Comparison of ENCODE assay signal across 9 mouse cellular contexts in genomic region chr11:98918231-98918630, GRCm38 (mm10). TPM values are rescaled to one million over a fixed set of nuclear protein-coding genes. Genes with fewer than 3 reads are reported as not detected.
DNase-seq lines count a peak whose midpoint lies in the region; ATAC-seq lines count a peak whose summit lies in the region.
"Had no signal": no experiment of that assay in that cellular context is flagged by ENCODE, and none has a peak within 500 bp of the region (broad histone marks: within the 10 kb centered on the region; RNA-seq: fewer than 3 reads in every experiment).

No protein-coding gene starts in this region.

- 33% methylated on average over 9 of the region's 9 CpGs for WGBS in liver, embryonic 15.5 days (ENCODE audit: insufficient replicate concordance)

- H3K27me3 ChIP-seq in liver, embryonic 15.5 days: no peaks in the 10 kb centered on the region

- DNase-seq in heart, adult 11 months: peak; percentile 98
- no peak for DNase-seq in heart, postnatal 25 days (ENCODE audit: low spot score)
- DNase-seq in CD4-positive helper T cell, adult 2 months (ENCODE audit: low read depth, low spot score): peak; percentile 39
- DNase-seq in gastrocnemius, postnatal 10 days: peak; percentile 34
- DNase-seq in layer of hippocampus, postnatal 10 days (ENCODE audit: low spot score in 2 of 2): no peak
- no peak for DNase-seq in retina, embryonic 14.5 days (ENCODE audit: low spot score)
- DNase-seq: midbrain, embryonic 14.5 days had no signal

- peak; percentile 29; the same call in 1 of the 2 replicates for ATAC-seq in liver, embryonic 15.5 days (ENCODE audit: insufficient read depth)
- ATAC-seq in frontal cortex, adult (ENCODE audit: low TSS enrichment): no peak

- intact Hi-C loops in heart, postnatal 25 days (cut with DNase I): loop anchor here (2.0 kb wide), 1 partner anchor 203 kb away; no protein-coding TSS in a partner anchor

- H3K27ac ChIP-seq in liver, embryonic 15.5 days (replicated peaks): peak overlapping the region; percentile 61; the same call in 1 of the 2 replicates

- H3K4me3 ChIP-seq in liver, embryonic 15.5 days (replicated peaks): no peak overlapping the region

- H3K9ac ChIP-seq in liver, embryonic 15.5 days: no peak overlapping the region

- peaks cover 50% of the 10 kb centered on the region for H3K4me1 ChIP-seq in liver, embryonic 15.5 days (replicated peaks)

- H3K9me3 ChIP-seq in liver, embryonic 15.5 days (replicated peaks): no peaks in the 10 kb centered on the region

- H3K36me3 ChIP-seq in liver, embryonic 15.5 days (replicated peaks): peaks cover 100% of the 10 kb centered on the region

- 0 out of 2 replicates have a peak overlapping the region, but pooled peaks have one; percentile 13 for H3K4me2 ChIP-seq in liver, embryonic 15.5 days

RNA-seq across cellular contexts. Expression of gene Rara, which starts 9.4 kb away (rescaled TPM):
- total RNA-seq in heart, postnatal 25 days (2021): 10 to 100 TPM; 11.8 TPM
- total RNA-seq in gastrocnemius, postnatal 10 days (2021): 10 to 100 TPM; 22.6 to 31.5 TPM
- 4.4 and 4.5 TPM in 2 replicates for polyA plus RNA-seq in liver, embryonic 15.5 days (2015; fragmentation: Nextera tagmentation; extraction: Ambion mirVana)
- 10 to 100 TPM; 21.7 to 24.0 TPM for total RNA-seq in layer of hippocampus, postnatal 10 days (2021)

RNA-seq across cellular contexts. Expression of gene Cdc6, which starts 10.6 kb away (rescaled TPM):
- total RNA-seq in heart, postnatal 25 days (2021): under 1 TPM; 0.28 to 0.52 TPM
- total RNA-seq in gastrocnemius, postnatal 10 days (2021): 1 to 10 TPM; 2.3 to 3.5 TPM
- polyA plus RNA-seq in liver, embryonic 15.5 days (2015; fragmentation: Nextera tagmentation; extraction: Ambion mirVana): 54.6 and 58.0 TPM in 2 replicates
- 1 to 10 TPM; 1.1 to 2.2 TPM for total RNA-seq in layer of hippocampus, postnatal 10 days (2021)

RNA-seq across cellular contexts. Expression of gene Wipf2, which starts 54.8 kb away (rescaled TPM):
- 10 to 100 TPM in 1 of 2 experiments, 1 to 10 TPM in 1; 7.8 to 11.2 TPM for total RNA-seq in heart, postnatal 25 days (2021)
- 1 to 10 TPM; 6.3 to 9.0 TPM for total RNA-seq in gastrocnemius, postnatal 10 days (2021)
- 1.2 and 1.3 TPM in 2 replicates for polyA plus RNA-seq in liver, embryonic 15.5 days (2015; fragmentation: Nextera tagmentation; extraction: Ambion mirVana)
- 10 to 100 TPM; 29.7 to 30.9 TPM for total RNA-seq in layer of hippocampus, postnatal 10 days (2021)

Comparison
In these comparisons a context has a peak if more than half of its experiments do, and no peak if none do; other contexts are left out.
1. DNase-seq: peak in heart, adult 11 months (single experiment), CD4-positive helper T cell, adult 2 months (single experiment) and gastrocnemius, postnatal 10 days (single experiment); none in heart, postnatal 25 days (single experiment), layer of hippocampus, postnatal 10 days (0 of 2) and retina, embryonic 14.5 days (single experiment).